Mouse (Mus musculus): Measurements from ENCODE around the gene Madd.

GRCm38 (mm10) chr2:91154091-91154490, 29.5 kb downstream of the Madd start:
- TF ChIP-seq CTCF (IDR thresholded peaks at IDR 0.05; ENCODE audit: low read depth, low read length) (no peak), POLR2A (IDR thresholded peaks at IDR 0.05; ENCODE audit: borderline replicate concordance, low read depth, low read length) (no peak)

All from bone marrow macrophage, adult 2 months (primary cell).